Mouse (Mus musculus) midbrain, embryonic 10.5 days (tissue): ENCODE data around the gene Rap1gds1. TPM values are rescaled to one million over a fixed set of nuclear protein-coding genes. Genes with fewer than 3 reads are reported as not detected.

ENCODE experiments used
- DNase-seq: peaks from one replicate; pipeline ENCODE4 v3.0.0-alpha.2; 2017; ENCODE audit warnings: low spot score
- H3K27ac ChIP-seq: fragments of 300-500 bp; sonication (generic); replicated peaks from 2 replicates; pipeline ENCODE4 v1.5.1; 2016; ENCODE audit warnings: mild to moderate bottlenecking
- H3K27me3 ChIP-seq: fragments of 300-500 bp; sonication (generic); 2 replicates; pipeline ENCODE4 v1.6.1; 2016; ENCODE audit warnings: low read depth, mild to moderate bottlenecking; ENCODE audit not compliant: poor library complexity, severe bottlenecking
- H3K36me3 ChIP-seq: fragments of 300-500 bp; sonication (generic); 2 replicates; pipeline ENCODE4 v1.6.1; 2016; ENCODE audit warnings: mild to moderate bottlenecking, moderate library complexity
- H3K4me1 ChIP-seq: fragments of 300-500 bp; sonication (generic); 2 replicates; pipeline ENCODE4 v1.6.1; 2016
- H3K4me3 ChIP-seq: fragments of 300-500 bp; sonication (generic); 2 replicates; pipeline ENCODE4 v1.5.1; 2016; ENCODE audit warnings: mild to moderate bottlenecking, moderate library complexity
- H3K9me3 ChIP-seq: fragments of 300-500 bp; sonication (generic); replicated peaks from 2 replicates; pipeline ENCODE4 v1.6.1; 2016; ENCODE audit warnings: mild to moderate bottlenecking
- WGBS: fragments of 180-500 bp; shearing (Covaris S2); methylation state at CpG from one replicate; pipeline ENCODE4 v1.1.7; 2016; 5-methylcytosine and 5-hydroxymethylcytosine counted together
- polyA plus RNA-seq: library from polyadenylated mRNA; unstranded; fragments of >200 nt; fragmentation: Nextera tagmentation; extraction: Ambion mirVana; gene quantifications from 2 replicates; pipeline ENCODE4 v1.2.1, GENCODE M21; 2016

Gene Rap1gds1
- polyA plus RNA-seq, 1 experiment from 2014 or later: 58.4 TPM

GRCm38 (mm10) chr3:139083778-139084539 is 9.0 kb upstream of the Rap1gds1 start:
- Histone ChIP-seq H3K9me3 (peaks cover 11% of the 10 kb centered on the region), H3K27me3 (no peaks in the 10 kb centered on the region), H3K36me3 (no peaks in the 10 kb centered on the region), H3K4me1 (no peaks in the 10 kb centered on the region), H3K27ac (no peak overlapping the region), H3K4me3 (no peak overlapping the region)
- DNase-seq: no peak
- WGBS: 92% methylated on average over 5 of the region's 5 CpGs

- DNase-seq: no peak
- H3K27ac ChIP-seq: no peak overlapping the region
- no peaks in the 10 kb centered on the region for H3K36me3 ChIP-seq
- 0 out of 2 replicates have a peak, but pooled peaks cover 4% of the 10 kb centered on the region for H3K27me3 ChIP-seq
- no peaks in the 10 kb centered on the region for H3K9me3 ChIP-seq
- no peak overlapping the region for H3K4me3 ChIP-seq
- WGBS: 91% methylated on average over 6 of the region's 6 CpGs
- H3K4me1 ChIP-seq: peaks cover 12% of the 10 kb centered on the region
Measured at GRCm38 (mm10) chr3:139079831-139080230, 4.8 kb upstream of the Rap1gds1 start.

GRCm38 (mm10) chr3:139078010-139078409 is 3.0 kb upstream of the Rap1gds1 start:
- Histone ChIP-seq H3K4me1 (peaks cover 17% of the 10 kb centered on the region), H3K36me3 (no peaks in the 10 kb centered on the region), H3K27me3 (0 out of 2 replicates have a peak, but pooled peaks cover 4% of the 10 kb centered on the region), H3K4me3 (no peak overlapping the region), H3K27ac (no peak overlapping the region), H3K9me3 (no peaks in the 10 kb centered on the region)
- 78% methylated on average over 3 of the region's 3 CpGs for WGBS
- no peak for DNase-seq

GRCm38 (mm10) chr3:139076059-139076455 is 1.1 kb upstream of the Rap1gds1 start:
- Histone ChIP-seq H3K36me3 (no peaks in the 10 kb centered on the region), H3K27ac (peak overlapping the region; percentile 98)
- WGBS: 17% methylated on average over 7 of the region's 7 CpGs

GRCm38 (mm10) chr3:139075333-139076058 is 495 bp upstream of the Rap1gds1 start:
- H3K36me3 ChIP-seq: no peaks in the 10 kb centered on the region
- H3K4me3 ChIP-seq: peak overlapping the region; percentile 88
- H3K9me3 ChIP-seq: no peaks in the 10 kb centered on the region
- under 1% methylated on average over 72 of the region's 72 CpGs for WGBS
- peak overlapping the region; percentile 98 for H3K27ac ChIP-seq
- DNase-seq: peak; percentile 92
- H3K27me3 ChIP-seq: 0 out of 2 replicates have a peak, but pooled peaks cover 4% of the 10 kb centered on the region
- peaks cover 17% of the 10 kb centered on the region for H3K4me1 ChIP-seq

More at GRCm38 (mm10) chr3:139076059-139076455, 1.1 kb upstream of the Rap1gds1 start:
- no peaks in the 10 kb centered on the region for H3K9me3 ChIP-seq
- H3K4me3 ChIP-seq: peak overlapping the region; percentile 88
- H3K27me3 ChIP-seq: 0 out of 2 replicates have a peak, but pooled peaks cover 4% of the 10 kb centered on the region
- H3K4me1 ChIP-seq: peaks cover 17% of the 10 kb centered on the region
- DNase-seq: no peak

- no peaks in the 10 kb centered on the region for H3K9me3 ChIP-seq
- peaks cover 17% of the 10 kb centered on the region for H3K4me1 ChIP-seq
- no peaks in the 10 kb centered on the region for H3K36me3 ChIP-seq
- no peak for DNase-seq
- 14% methylated on average over 12 of the region's 12 CpGs for WGBS
- H3K4me3 ChIP-seq: peak overlapping the region; percentile 88
- H3K27ac ChIP-seq: peak overlapping the region; percentile 98
- H3K27me3 ChIP-seq: 0 out of 2 replicates have a peak, but pooled peaks cover 4% of the 10 kb centered on the region
Measured at GRCm38 (mm10) chr3:139073801-139074483, 1.1 kb downstream of the Rap1gds1 start.

- no peaks in the 10 kb centered on the region for H3K27me3 ChIP-seq
- H3K9me3 ChIP-seq: no peaks in the 10 kb centered on the region
- DNase-seq: no peak
- H3K27ac ChIP-seq: no peak overlapping the region
- 0 out of 2 replicates have a peak, but pooled peaks cover 10% of the 10 kb centered on the region for H3K4me1 ChIP-seq
- no peak overlapping the region for H3K4me3 ChIP-seq
- H3K36me3 ChIP-seq: no peaks in the 10 kb centered on the region
- 79% methylated on average over 4 of the region's 4 CpGs for WGBS
Measured at GRCm38 (mm10) chr3:139069539-139069938, 5.5 kb downstream of the Rap1gds1 start.

- no peak overlapping the region for H3K27ac ChIP-seq
- no peak overlapping the region for H3K4me3 ChIP-seq
- no peak for DNase-seq
- peaks cover 22% of the 10 kb centered on the region for H3K36me3 ChIP-seq
- 0 out of 2 replicates have a peak, but pooled peaks cover 5% of the 10 kb centered on the region for H3K4me1 ChIP-seq
- 96% methylated on average over 9 of the region's 9 CpGs for WGBS
- H3K9me3 ChIP-seq: no peaks in the 10 kb centered on the region; the same call in 1 of the 2 replicates
- H3K27me3 ChIP-seq: no peaks in the 10 kb centered on the region
Measured at GRCm38 (mm10) chr3:139064076-139064475, 10.9 kb downstream of the Rap1gds1 start.

GRCm38 (mm10) chr3:139062088-139062487 is 12.9 kb downstream of the Rap1gds1 start:
- peaks cover 22% of the 10 kb centered on the region for H3K36me3 ChIP-seq
- H3K27ac ChIP-seq: no peak overlapping the region
- 93% methylated on average over 3 of the region's 3 CpGs for WGBS
- H3K27me3 ChIP-seq: no peaks in the 10 kb centered on the region
- H3K4me3 ChIP-seq: no peak overlapping the region
- no peak for DNase-seq
- H3K4me1 ChIP-seq: no peaks in the 10 kb centered on the region
- H3K9me3 ChIP-seq: no peaks in the 10 kb centered on the region; the same call in 1 of the 2 replicates

GRCm38 (mm10) chr3:139048701-139049622 is 26.0 kb downstream of the Rap1gds1 start:
- Histone ChIP-seq H3K4me3 (no peak overlapping the region), H3K27me3 (no peaks in the 10 kb centered on the region), H3K36me3 (peaks cover 30% of the 10 kb centered on the region), H3K4me1 (no peaks in the 10 kb centered on the region), H3K9me3 (no peaks in the 10 kb centered on the region), H3K27ac (no peak overlapping the region)
- no peak for DNase-seq
- 90% methylated on average over 12 of the region's 12 CpGs for WGBS

GRCm38 (mm10) chr3:139042433-139042854 is 32.6 kb downstream of the Rap1gds1 start:
- H3K36me3 ChIP-seq: peaks cover 32% of the 10 kb centered on the region
- H3K27me3 ChIP-seq: no peaks in the 10 kb centered on the region
- DNase-seq: no peak
- H3K27ac ChIP-seq: no peak overlapping the region
- H3K4me1 ChIP-seq: no peaks in the 10 kb centered on the region
- no peaks in the 10 kb centered on the region; the same call in 1 of the 2 replicates for H3K9me3 ChIP-seq
- WGBS: 85% methylated on average over 3 of the region's 3 CpGs
- H3K4me3 ChIP-seq: no peak overlapping the region
